Mouse (Mus musculus): Measurements from ENCODE around the gene Spata5. TPM values are rescaled to one million over a fixed set of nuclear protein-coding genes. Genes with fewer than 3 reads are reported as not detected.

Gene Spata5
- polyA plus RNA-seq, 1 experiment from 2014 or later, result 43.9 TPM

- Histone ChIP-seq H3K27ac (replicated peaks) (no peak overlapping the region), H3K4me2 (replicated peaks) (no peak overlapping the region), H3K9me3 (no peaks in the 10 kb centered on the region), H3K4me1 (no peaks in the 10 kb centered on the region), H3K27me3 (no peaks in the 10 kb centered on the region), H3K36me3 (peaks cover 27% of the 10 kb centered on the region), H3K4me3 (no peak overlapping the region), H3K9ac (replicated peaks) (no peak overlapping the region)
- no peak for ATAC-seq (ENCODE audit: low FRiP score, low read depth)
These were observed 10.7 kb downstream of the Spata5 start for GRCm38 (mm10) chr3:37430359-37430758.

GRCm38 (mm10) chr3:37439770-37440169, 20.1 kb downstream of the Spata5 start:
- H3K36me3 ChIP-seq, result peaks cover 19% of the 10 kb centered on the region
- no peaks in the 10 kb centered on the region for H3K27me3 ChIP-seq
- H3K27ac ChIP-seq (replicated peaks), result no peak overlapping the region
- no peaks in the 10 kb centered on the region for H3K4me1 ChIP-seq
- H3K9ac ChIP-seq (replicated peaks), result no peak overlapping the region
- H3K4me3 ChIP-seq, result no peak overlapping the region
- no peak overlapping the region for H3K4me2 ChIP-seq (replicated peaks)
- no peaks in the 10 kb centered on the region for H3K9me3 ChIP-seq
- WGBS, result 96% methylated on average over 1 of the region's 1 CpGs
- no peak for ATAC-seq (ENCODE audit: low FRiP score, low read depth)

- peaks cover 12% of the 10 kb centered on the region for H3K36me3 ChIP-seq
These were observed 23.7 kb downstream of the Spata5 start for GRCm38 (mm10) chr3:37443409-37443808.

GRCm38 (mm10) chr3:37455992-37456391, 36.3 kb downstream of the Spata5 start:
- H3K36me3 ChIP-seq, result 0 out of 2 replicates have a peak, but pooled peaks cover 4% of the 10 kb centered on the region
- H3K27ac ChIP-seq (replicated peaks), result no peak overlapping the region
- no peaks in the 10 kb centered on the region for H3K9me3 ChIP-seq
- ATAC-seq (ENCODE audit: low FRiP score, low read depth), result no peak
- H3K4me3 ChIP-seq, result no peak overlapping the region
- no peaks in the 10 kb centered on the region for H3K27me3 ChIP-seq
- WGBS, result 93% methylated on average over 1 of the region's 1 CpGs
- H3K4me2 ChIP-seq (replicated peaks), result no peak overlapping the region
- no peaks in the 10 kb centered on the region for H3K4me1 ChIP-seq
- no peak overlapping the region for H3K9ac ChIP-seq (replicated peaks)

More at GRCm38 (mm10) chr3:37443409-37443808, 23.7 kb downstream of the Spata5 start:
- H3K4me3 ChIP-seq, result no peak overlapping the region
- no peaks in the 10 kb centered on the region for H3K4me1 ChIP-seq
- H3K27ac ChIP-seq (replicated peaks), result no peak overlapping the region
- H3K4me2 ChIP-seq (replicated peaks), result no peak overlapping the region
- ATAC-seq (ENCODE audit: low FRiP score, low read depth), result no peak
- no peaks in the 10 kb centered on the region for H3K27me3 ChIP-seq
- no peaks in the 10 kb centered on the region for H3K9me3 ChIP-seq
- whole genome bisulfite sequencing, result 94% methylated on average over 2 of the region's 2 CpGs
- no peak overlapping the region for H3K9ac ChIP-seq (replicated peaks)

DNA sequence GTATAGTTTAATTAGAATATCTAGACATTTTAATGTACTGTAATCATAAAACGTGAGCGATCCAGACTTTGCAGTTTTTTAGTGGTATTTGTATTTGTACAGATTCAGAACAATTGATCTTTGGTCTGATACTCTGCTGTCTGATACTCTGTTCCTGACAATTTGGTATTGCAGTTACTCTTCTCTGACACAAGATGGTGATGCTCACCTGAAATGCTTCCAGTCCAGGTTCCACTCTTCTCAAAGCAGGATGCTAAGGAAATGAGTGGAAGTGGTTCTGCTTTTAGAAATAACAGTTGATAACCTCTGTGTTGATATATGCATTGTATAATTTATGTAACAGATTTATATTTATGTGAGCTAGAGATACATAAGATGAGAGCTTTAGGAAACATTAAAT, 48.5 kb downstream of the Spata5 start:
- 93% methylated on average over 2 of the region's 2 CpGs for WGBS
- Histone ChIP-seq H3K27ac (replicated peaks) (no peak overlapping the region), H3K4me2 (replicated peaks) (no peak overlapping the region), H3K9me3 (no peaks in the 10 kb centered on the region), H3K4me3 (no peak overlapping the region), H3K4me1 (no peaks in the 10 kb centered on the region), H3K27me3 (no peaks in the 10 kb centered on the region), H3K36me3 (no peaks in the 10 kb centered on the region), H3K9ac (replicated peaks) (no peak overlapping the region)
- ATAC-seq (ENCODE audit: low FRiP score, low read depth), result no peak

DNA sequence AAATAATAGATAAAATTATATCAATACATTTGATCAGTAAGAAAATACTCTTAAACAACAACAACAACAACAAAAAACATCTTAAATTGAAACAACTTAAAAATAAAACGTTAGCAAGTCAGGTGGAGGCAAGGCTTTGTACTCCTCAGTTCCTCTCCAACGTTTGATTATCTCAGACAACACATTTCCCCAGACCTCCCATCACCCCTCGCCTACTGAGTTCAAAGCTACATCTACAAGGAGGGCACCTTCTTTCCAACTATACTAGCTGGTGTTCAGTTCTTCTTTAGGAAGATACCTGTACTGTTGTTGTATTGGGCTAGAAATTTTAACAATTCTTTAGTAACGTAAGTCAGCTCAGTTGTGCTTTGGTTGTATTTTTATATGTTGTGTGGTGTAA, 49.7 kb downstream of the Spata5 start:
- Histone ChIP-seq H3K27me3 (no peaks in the 10 kb centered on the region), H3K4me1 (no peaks in the 10 kb centered on the region), H3K4me3 (no peak overlapping the region), H3K27ac (replicated peaks) (no peak overlapping the region), H3K9ac (replicated peaks) (no peak overlapping the region), H3K4me2 (replicated peaks) (no peak overlapping the region), H3K9me3 (no peaks in the 10 kb centered on the region), H3K36me3 (no peaks in the 10 kb centered on the region)
- no peak for ATAC-seq (ENCODE audit: low FRiP score, low read depth)
- 87% methylated on average over 4 of the region's 4 CpGs for WGBS

- H3K27ac ChIP-seq (replicated peaks), result no peak overlapping the region
- no peaks in the 10 kb centered on the region for H3K27me3 ChIP-seq
- H3K4me2 ChIP-seq (replicated peaks), result no peak overlapping the region
- no peak overlapping the region for H3K4me3 ChIP-seq
- H3K4me1 ChIP-seq, result no peaks in the 10 kb centered on the region
- H3K9me3 ChIP-seq, result no peaks in the 10 kb centered on the region
- no peaks in the 10 kb centered on the region for H3K36me3 ChIP-seq
- no peak for ATAC-seq (ENCODE audit: low FRiP score, low read depth)
- WGBS, result 89% methylated on average over 2 of the region's 2 CpGs
- H3K9ac ChIP-seq (replicated peaks), result no peak overlapping the region
These were observed 51.2 kb downstream of the Spata5 start for GRCm38 (mm10) chr3:37470867-37471266.

DNA sequence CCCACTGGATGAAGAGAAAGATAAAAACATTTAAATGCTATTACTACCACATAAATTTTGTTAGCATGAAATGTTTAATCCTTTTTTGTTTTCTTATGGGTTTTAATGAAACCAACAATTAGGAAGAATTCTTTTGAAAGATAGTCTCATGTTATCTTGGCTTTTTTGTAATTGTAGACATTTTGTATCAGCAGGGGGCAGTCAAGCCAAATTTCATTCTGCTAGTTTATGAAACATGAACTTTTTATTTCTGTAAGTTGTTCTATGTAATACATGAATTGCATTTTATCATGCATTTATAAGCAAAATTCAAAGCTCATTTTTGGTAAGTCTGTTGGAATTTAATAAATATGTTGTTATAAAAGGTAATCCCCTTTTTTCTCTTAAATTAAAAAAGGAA, 52.8 kb downstream of the Spata5 start:
- Histone ChIP-seq H3K9me3 (no peaks in the 10 kb centered on the region), H3K36me3 (no peaks in the 10 kb centered on the region), H3K4me1 (no peaks in the 10 kb centered on the region), H3K27ac (replicated peaks) (no peak overlapping the region), H3K9ac (replicated peaks) (no peak overlapping the region), H3K27me3 (no peaks in the 10 kb centered on the region), H3K4me2 (replicated peaks) (no peak overlapping the region), H3K4me3 (no peak overlapping the region)
- no peak for ATAC-seq (ENCODE audit: low FRiP score, low read depth)

GRCm38 (mm10) chr3:37476485-37476884, 56.8 kb downstream of the Spata5 start:
- Histone ChIP-seq H3K4me2 (replicated peaks) (no peak overlapping the region), H3K9me3 (no peaks in the 10 kb centered on the region), H3K9ac (replicated peaks) (no peak overlapping the region), H3K27me3 (no peaks in the 10 kb centered on the region), H3K27ac (replicated peaks) (no peak overlapping the region), H3K4me1 (no peaks in the 10 kb centered on the region), H3K36me3 (peaks cover 5% of the 10 kb centered on the region; the same call in 1 of the 2 replicates), H3K4me3 (no peak overlapping the region)
- 76% methylated on average over 1 of the region's 1 CpGs for WGBS
- no peak for ATAC-seq (ENCODE audit: low FRiP score, low read depth)

- Histone ChIP-seq H3K4me1 (no peaks in the 10 kb centered on the region), H3K9ac (replicated peaks) (no peak overlapping the region), H3K27ac (replicated peaks) (no peak overlapping the region), H3K4me2 (replicated peaks) (no peak overlapping the region), H3K4me3 (no peak overlapping the region), H3K27me3 (no peaks in the 10 kb centered on the region), H3K9me3 (no peaks in the 10 kb centered on the region), H3K36me3 (peaks cover 5% of the 10 kb centered on the region; the same call in 1 of the 2 replicates)
- 81% methylated on average over 7 of the region's 7 CpGs for WGBS
- ATAC-seq (ENCODE audit: low FRiP score, low read depth), result no peak
These were observed 57.9 kb downstream of the Spata5 start for GRCm38 (mm10) chr3:37477438-37478188.

- Histone ChIP-seq H3K4me2 (replicated peaks) (no peak overlapping the region), H3K27ac (replicated peaks) (no peak overlapping the region), H3K27me3 (no peaks in the 10 kb centered on the region), H3K4me3 (no peak overlapping the region), H3K9me3 (no peaks in the 10 kb centered on the region), H3K9ac (replicated peaks) (no peak overlapping the region), H3K4me1 (no peaks in the 10 kb centered on the region), H3K36me3 (peaks cover 5% of the 10 kb centered on the region; the same call in 1 of the 2 replicates)
- no peak for ATAC-seq (ENCODE audit: low FRiP score, low read depth)
- 87% methylated on average over 1 of the region's 1 CpGs for WGBS
These were observed 60.1 kb downstream of the Spata5 start for GRCm38 (mm10) chr3:37479771-37480170.

GRCm38 (mm10) chr3:37481295-37481694, 61.6 kb downstream of the Spata5 start:
- no peaks in the 10 kb centered on the region for H3K9me3 ChIP-seq
- 82% methylated on average over 31 of the region's 31 CpGs for WGBS
- H3K27ac ChIP-seq (replicated peaks), result no peak overlapping the region
- no peak overlapping the region for H3K4me3 ChIP-seq
- no peak overlapping the region for H3K9ac ChIP-seq (replicated peaks)
- peaks cover 5% of the 10 kb centered on the region; the same call in 1 of the 2 replicates for H3K36me3 ChIP-seq
- H3K4me1 ChIP-seq, result no peaks in the 10 kb centered on the region
- no peak for ATAC-seq (ENCODE audit: low FRiP score, low read depth)
- no peaks in the 10 kb centered on the region for H3K27me3 ChIP-seq
- H3K4me2 ChIP-seq (replicated peaks), result no peak overlapping the region

GRCm38 (mm10) chr3:37482720-37483119, 63.0 kb downstream of the Spata5 start:
- Histone ChIP-seq H3K4me2 (replicated peaks) (no peak overlapping the region), H3K4me1 (no peaks in the 10 kb centered on the region), H3K9ac (replicated peaks) (no peak overlapping the region), H3K36me3 (peaks cover 5% of the 10 kb centered on the region; the same call in 1 of the 2 replicates), H3K4me3 (no peak overlapping the region), H3K27me3 (no peaks in the 10 kb centered on the region), H3K9me3 (no peaks in the 10 kb centered on the region), H3K27ac (replicated peaks) (no peak overlapping the region)
- no peak for ATAC-seq (ENCODE audit: low FRiP score, low read depth)
- WGBS, result 89% methylated on average over 1 of the region's 1 CpGs

All from midbrain, embryonic 12.5 days (tissue).